Mouse (Mus musculus) lung, postnatal 4 days (tissue): ENCODE results near the gene Dab2.
A peak's percentile ranks its signal among the peaks of the same experiment; 100 is the strongest.

Experiments used
- DNase-seq, 2 experiments: peaks; one replicate each; pipeline ENCODE4 v3.0.0; 2021

Gene Dab2

GRCm38 (mm10) chr15:6326011-6326410 is 26.4 kb downstream of the Dab2 start:
- DNase-seq: no peak

- DNase-seq: no peak
Observed at GRCm38 (mm10) chr15:6331380-6331779, 31.8 kb downstream of the Dab2 start.

- DNase-seq: no peak
Observed at GRCm38 (mm10) chr15:6334664-6335206, 35.1 kb downstream of the Dab2 start.

GRCm38 (mm10) chr15:6339767-6340166 is 40.2 kb downstream of the Dab2 start:
- no peak for DNase-seq

GRCm38 (mm10) chr15:6340347-6340746 is 40.8 kb downstream of the Dab2 start:
- no peak for DNase-seq

- no peak for DNase-seq
Observed at GRCm38 (mm10) chr15:6341427-6341826, 41.8 kb downstream of the Dab2 start.

GRCm38 (mm10) chr15:6353901-6354300 is 54.3 kb downstream of the Dab2 start:
- DNase-seq: no peak

- DNase-seq: no peak
Observed at GRCm38 (mm10) chr15:6359859-6360258, 60.3 kb downstream of the Dab2 start.

GRCm38 (mm10) chr15:6369974-6370373 is 70.4 kb downstream of the Dab2 start:
- DNase-seq: no peak

- DNase-seq: no peak
Observed at GRCm38 (mm10) chr15:6371486-6371885, 71.9 kb downstream of the Dab2 start.

GRCm38 (mm10) chr15:6375016-6375415 is 75.4 kb downstream of the Dab2 start:
- DNase-seq: no peak

GRCm38 (mm10) chr15:6376001-6376400 is 76.4 kb downstream of the Dab2 start:
- no peak for DNase-seq

- DNase-seq: no peak
Observed at GRCm38 (mm10) chr15:6376785-6377184, 77.2 kb downstream of the Dab2 start.

GRCm38 (mm10) chr15:6384027-6384426 is 84.4 kb downstream of the Dab2 start:
- DNase-seq: no peak

GRCm38 (mm10) chr15:6385241-6385640 is 85.7 kb downstream of the Dab2 start:
- DNase-seq: no peak

- peak; percentile 88 to 92 for DNase-seq
Observed at GRCm38 (mm10) chr15:6386159-6386951, 86.8 kb downstream of the Dab2 start.

GRCm38 (mm10) chr15:6386961-6387728 is 87.6 kb downstream of the Dab2 start:
- no peak for DNase-seq

- DNase-seq: no peak
Observed at GRCm38 (mm10) chr15:6387729-6388070, 88.1 kb downstream of the Dab2 start.

- DNase-seq: no peak
Observed at GRCm38 (mm10) chr15:6388146-6388545, 88.6 kb downstream of the Dab2 start.

GRCm38 (mm10) chr15:6388631-6389030 is 89.0 kb downstream of the Dab2 start:
- no peak for DNase-seq

- DNase-seq: no peak
Observed at GRCm38 (mm10) chr15:6390106-6390505, 90.5 kb downstream of the Dab2 start.

- peak; percentile 43 to 58 for DNase-seq
Observed at GRCm38 (mm10) chr15:6390657-6391056, 91.1 kb downstream of the Dab2 start.

GRCm38 (mm10) chr15:6391886-6392285 is 92.3 kb downstream of the Dab2 start:
- no peak for DNase-seq

- no peak for DNase-seq
Observed at GRCm38 (mm10) chr15:6393624-6394023, 94.0 kb downstream of the Dab2 start.
